Mouse (Mus musculus) neural tube, embryonic 13.5 days (tissue): ENCODE results near the gene Cdc42se2. TPM values are rescaled to one million over a fixed set of nuclear protein-coding genes. Genes with fewer than 3 reads are reported as not detected.

ENCODE experiments used
- ATAC-seq: fragments of 200-750 bp; cut with Nextera tagmentation; 2 replicates; pipeline ENCODE4 v1.8.0; 2017; ENCODE audit warnings: low read depth, mild to moderate bottlenecking, moderate TSS enrichment, moderate library complexity
- H3K27ac ChIP-seq: fragments of 300-500 bp; sonication (generic); replicated peaks from 2 replicates; pipeline ENCODE4 v1.5.1; 2015; ENCODE audit warnings: moderate library complexity, mild to moderate bottlenecking, inconsistent platforms
- H3K27me3 ChIP-seq: fragments of 300-500 bp; sonication (generic); 2 replicates; pipeline ENCODE4 v1.6.1; 2015; ENCODE audit warnings: mild to moderate bottlenecking, inconsistent platforms
- H3K36me3 ChIP-seq: fragments of 300-500 bp; sonication (generic); 2 replicates; pipeline ENCODE4 v1.6.1; 2015; ENCODE audit warnings: mild to moderate bottlenecking, inconsistent platforms
- H3K4me1 ChIP-seq: fragments of 300-500 bp; sonication (generic); replicated peaks from 2 replicates; pipeline ENCODE4 v1.6.1; 2015; ENCODE audit warnings: inconsistent platforms
- H3K4me2 ChIP-seq: fragments of 300-500 bp; sonication (generic); 2 replicates; pipeline ENCODE4 v1.6.1; 2015; ENCODE audit warnings: inconsistent platforms, mild to moderate bottlenecking, moderate library complexity
- H3K4me3 ChIP-seq: fragments of 300-500 bp; sonication (generic); 2 replicates; pipeline ENCODE4 v1.5.1; 2015; ENCODE audit warnings: mild to moderate bottlenecking, inconsistent platforms
- H3K9ac ChIP-seq: fragments of 300-500 bp; sonication (generic); 2 replicates; pipeline ENCODE4 v1.6.1; 2015; ENCODE audit warnings: moderate library complexity, mild to moderate bottlenecking, inconsistent platforms
- H3K9me3 ChIP-seq: fragments of 300-500 bp; sonication (generic); 2 replicates; pipeline ENCODE4 v1.6.1; 2016; ENCODE audit warnings: inconsistent platforms
- WGBS: fragments of 180-500 bp; shearing (Covaris S2); methylation state at CpG from one replicate; pipeline ENCODE4 v1.1.7; 2015; 5-methylcytosine and 5-hydroxymethylcytosine counted together
- polyA plus RNA-seq: library from polyadenylated mRNA; unstranded; fragments of >200 nt; fragmentation: Nextera tagmentation; extraction: Ambion mirVana; gene quantifications from 2 replicates; pipeline ENCODE4 v1.2.1, GENCODE M21; 2015

Cdc42se2 gene
- polyA plus RNA-seq, 1 experiment from 2014 or later: 134 TPM

- Histone ChIP-seq H3K4me2 (no peak overlapping the region), H3K36me3 (peaks cover 75% of the 10 kb centered on the region)
These were observed 68.9 kb downstream of the Cdc42se2 start for GRCm38 (mm10) chr11:54718601-54719000.

GRCm38 (mm10) chr11:54717893-54718292, 69.6 kb downstream of the Cdc42se2 start:
- no peak for ATAC-seq
- no peaks in the 10 kb centered on the region for H3K9me3 ChIP-seq
- H3K27me3 ChIP-seq: no peaks in the 10 kb centered on the region
- H3K36me3 ChIP-seq: peaks cover 68% of the 10 kb centered on the region
- 83% methylated on average over 3 of the region's 3 CpGs for WGBS
- 0 out of 2 replicates have a peak, but pooled peaks cover 4% of the 10 kb centered on the region for H3K4me1 ChIP-seq
- no peak overlapping the region for H3K4me3 ChIP-seq
- H3K27ac ChIP-seq: no peak overlapping the region
- H3K9ac ChIP-seq: no peak overlapping the region
- H3K4me2 ChIP-seq: no peak overlapping the region

More at GRCm38 (mm10) chr11:54718601-54719000, 68.9 kb downstream of the Cdc42se2 start:
- Histone ChIP-seq H3K27me3 (no peaks in the 10 kb centered on the region), H3K4me3 (no peak overlapping the region), H3K4me1 (0 out of 2 replicates have a peak, but pooled peaks cover 4% of the 10 kb centered on the region), H3K9ac (no peak overlapping the region), H3K9me3 (no peaks in the 10 kb centered on the region), H3K27ac (no peak overlapping the region)
- 94% methylated on average over 3 of the region's 3 CpGs for WGBS
- no peak for ATAC-seq

- Histone ChIP-seq H3K27me3 (no peaks in the 10 kb centered on the region), H3K4me1 (0 out of 2 replicates have a peak, but pooled peaks cover 1% of the 10 kb centered on the region), H3K36me3 (peaks cover 35% of the 10 kb centered on the region), H3K4me2 (no peak overlapping the region), H3K9me3 (no peaks in the 10 kb centered on the region), H3K4me3 (no peak overlapping the region), H3K9ac (no peak overlapping the region), H3K27ac (no peak overlapping the region)
- no peak for ATAC-seq
- 82% methylated on average over 2 of the region's 2 CpGs for WGBS
These were observed 74.6 kb downstream of the Cdc42se2 start for GRCm38 (mm10) chr11:54712849-54713248.

- H3K9me3 ChIP-seq: no peaks in the 10 kb centered on the region
- H3K4me2 ChIP-seq: no peak overlapping the region
- H3K36me3 ChIP-seq: peaks cover 20% of the 10 kb centered on the region
- no peak overlapping the region for H3K27ac ChIP-seq
- no peak for ATAC-seq
- no peak overlapping the region for H3K9ac ChIP-seq
- no peak overlapping the region for H3K4me3 ChIP-seq
- no peaks in the 10 kb centered on the region for H3K4me1 ChIP-seq
- 87% methylated on average over 4 of the region's 4 CpGs for WGBS
- H3K27me3 ChIP-seq: no peaks in the 10 kb centered on the region
These were observed 76.8 kb downstream of the Cdc42se2 start for GRCm38 (mm10) chr11:54710512-54711293.

- Histone ChIP-seq H3K4me1 (no peaks in the 10 kb centered on the region), H3K27me3 (no peaks in the 10 kb centered on the region), H3K36me3 (peaks cover 11% of the 10 kb centered on the region; the same call in 1 of the 2 replicates), H3K27ac (no peak overlapping the region), H3K4me3 (no peak overlapping the region), H3K9me3 (no peaks in the 10 kb centered on the region), H3K4me2 (no peak overlapping the region), H3K9ac (no peak overlapping the region)
- WGBS: 68% methylated on average over 2 of the region's 2 CpGs
- no peak for ATAC-seq
These were observed 77.8 kb downstream of the Cdc42se2 start for GRCm38 (mm10) chr11:54709645-54710044.

GRCm38 (mm10) chr11:54708153-54708552, 79.3 kb downstream of the Cdc42se2 start:
- ATAC-seq: no peak
- Histone ChIP-seq H3K27ac (no peak overlapping the region), H3K4me1 (no peaks in the 10 kb centered on the region), H3K27me3 (no peaks in the 10 kb centered on the region), H3K9me3 (no peaks in the 10 kb centered on the region), H3K4me3 (no peak overlapping the region), H3K4me2 (no peak overlapping the region), H3K36me3 (peaks cover 9% of the 10 kb centered on the region; the same call in 1 of the 2 replicates), H3K9ac (no peak overlapping the region)
- 89% methylated on average over 2 of the region's 2 CpGs for WGBS

- Histone ChIP-seq H3K9ac (no peak overlapping the region), H3K36me3 (no peaks in the 10 kb centered on the region), H3K27me3 (no peaks in the 10 kb centered on the region), H3K4me1 (no peaks in the 10 kb centered on the region), H3K9me3 (no peaks in the 10 kb centered on the region), H3K4me2 (no peak overlapping the region), H3K27ac (no peak overlapping the region), H3K4me3 (no peak overlapping the region)
- WGBS: 36% methylated on average over 4 of the region's 4 CpGs
- ATAC-seq: no peak
These were observed 84.2 kb downstream of the Cdc42se2 start for GRCm38 (mm10) chr11:54703306-54703705.

- Histone ChIP-seq H3K27me3 (no peaks in the 10 kb centered on the region), H3K4me1 (0 out of 2 replicates have a peak, but pooled peaks cover 4% of the 10 kb centered on the region), H3K27ac (no peak overlapping the region), H3K4me3 (no peak overlapping the region), H3K4me2 (no peak overlapping the region), H3K9me3 (no peaks in the 10 kb centered on the region), H3K36me3 (peaks cover 6% of the 10 kb centered on the region), H3K9ac (no peak overlapping the region)
- no peak for ATAC-seq
- 91% methylated on average over 8 of the region's 8 CpGs for WGBS
These were observed 85.6 kb downstream of the Cdc42se2 start for GRCm38 (mm10) chr11:54701848-54702247.

GRCm38 (mm10) chr11:54699972-54700371, 87.5 kb downstream of the Cdc42se2 start:
- no peak overlapping the region for H3K4me3 ChIP-seq
- H3K27me3 ChIP-seq: no peaks in the 10 kb centered on the region
- H3K9me3 ChIP-seq: no peaks in the 10 kb centered on the region
- WGBS: 83% methylated on average over 3 of the region's 3 CpGs
- ATAC-seq: no peak
- H3K4me2 ChIP-seq: no peak overlapping the region
- 0 out of 2 replicates have a peak, but pooled peaks cover 4% of the 10 kb centered on the region for H3K4me1 ChIP-seq
- H3K36me3 ChIP-seq: peaks cover 22% of the 10 kb centered on the region
- no peak overlapping the region for H3K27ac ChIP-seq
- no peak overlapping the region for H3K9ac ChIP-seq

GRCm38 (mm10) chr11:54698636-54699035, 88.8 kb downstream of the Cdc42se2 start:
- 0 out of 2 replicates have a peak, but pooled peaks cover 4% of the 10 kb centered on the region for H3K4me1 ChIP-seq
- peaks cover 31% of the 10 kb centered on the region for H3K36me3 ChIP-seq
- no peak overlapping the region for H3K4me3 ChIP-seq
- no peak overlapping the region for H3K27ac ChIP-seq
- H3K27me3 ChIP-seq: no peaks in the 10 kb centered on the region
- 95% methylated on average over 7 of the region's 7 CpGs for WGBS
- H3K9ac ChIP-seq: no peak overlapping the region
- H3K9me3 ChIP-seq: no peaks in the 10 kb centered on the region
- H3K4me2 ChIP-seq: no peak overlapping the region
- no peak for ATAC-seq

- no peak overlapping the region for H3K9ac ChIP-seq
- H3K27ac ChIP-seq: no peak overlapping the region
- H3K4me3 ChIP-seq: no peak overlapping the region
- H3K27me3 ChIP-seq: no peaks in the 10 kb centered on the region
- 70% methylated on average over 5 of the region's 5 CpGs for WGBS
- 0 out of 2 replicates have a peak, but pooled peaks cover 4% of the 10 kb centered on the region for H3K4me1 ChIP-seq
- H3K36me3 ChIP-seq: peaks cover 36% of the 10 kb centered on the region
- H3K4me2 ChIP-seq: no peak overlapping the region
- no peak for ATAC-seq
- no peaks in the 10 kb centered on the region for H3K9me3 ChIP-seq
These were observed 89.9 kb downstream of the Cdc42se2 start for GRCm38 (mm10) chr11:54697611-54698010.

- no peak overlapping the region for H3K4me2 ChIP-seq
- H3K9ac ChIP-seq: no peak overlapping the region
- no peaks in the 10 kb centered on the region for H3K27me3 ChIP-seq
- no peaks in the 10 kb centered on the region for H3K9me3 ChIP-seq
- H3K4me1 ChIP-seq: 0 out of 2 replicates have a peak, but pooled peaks cover 4% of the 10 kb centered on the region
- no peak overlapping the region for H3K27ac ChIP-seq
- no peak for ATAC-seq
- WGBS: 69% methylated on average over 4 of the region's 4 CpGs
- no peak overlapping the region for H3K4me3 ChIP-seq
- peaks cover 50% of the 10 kb centered on the region for H3K36me3 ChIP-seq
These were observed 91.5 kb downstream of the Cdc42se2 start for GRCm38 (mm10) chr11:54695951-54696350.
